Mouse (Mus musculus): ENCODE data around the gene Luc7l2. TPM values are rescaled to one million over a fixed set of nuclear protein-coding genes. Genes with fewer than 3 reads are reported as not detected.
A peak's percentile ranks its signal among the peaks of the same experiment; 100 is the strongest.

Gene Luc7l2
- total RNA-seq, 2 experiments from 2014 or later, result 118 to 152 TPM

GRCm38 (mm10) chr6:38642593-38642992, 91.5 kb downstream of the Luc7l2 start:
- DNase-seq (ENCODE audit: low spot score in 2 of 2), result peak in 1 of 2 experiments; percentile 21

GRCm38 (mm10) chr6:38643039-38643438, 91.9 kb downstream of the Luc7l2 start:
- DNase-seq (ENCODE audit: low spot score in 2 of 2), result no peak

- DNase-seq (ENCODE audit: low spot score in 2 of 2), result no peak
Observed at GRCm38 (mm10) chr6:38649545-38649944, 98.4 kb downstream of the Luc7l2 start.

- DNase-seq (ENCODE audit: low spot score in 2 of 2), result peak; percentile 56 to 67
Observed at GRCm38 (mm10) chr6:38650263-38650937, 99.3 kb downstream of the Luc7l2 start.

Small RNAs within 50 kb of the gene (microRNA-seq; reads per million reads assigned to microRNA genes)
- gene Mir7670 (ENCODE audit: borderline number of aligned reads in 2 of 2), result 0 reads per million in 2 experiments

Other genes starting within 250 kb of the Luc7l2 start
- gene Zc3hav1, start 196.7 kb upstream of the Luc7l2 start, total RNA-seq (2021), result 10 to 100 TPM; 50.6 to 65.0 TPM
- gene Ttc26, start 169.9 kb upstream of the Luc7l2 start, total RNA-seq (2021), result 1 to 10 TPM; 1.3 to 2.3 TPM
- 10 to 100 TPM; 25.5 to 26.8 TPM for gene Ubn2, start 117.4 kb upstream of the Luc7l2 start, total RNA-seq (2021)
- 100 to 1,000 TPM; 109 to 148 TPM for gene Fmc1, start 17.8 kb upstream of the Luc7l2 start, total RNA-seq (2021)
- gene Klrg2, start 85.9 kb downstream of the Luc7l2 start, total RNA-seq (2021), result 1 to 10 TPM; 3.7 to 3.8 TPM
- gene Clec2l, start 111.7 kb downstream of the Luc7l2 start, total RNA-seq (2021), result 1 to 10 TPM; 1.2 to 4.4 TPM